Mouse (Mus musculus) hindbrain, postnatal 0 days (tissue): Measurements from ENCODE around the gene Tec. TPM values are rescaled to one million over a fixed set of nuclear protein-coding genes. Genes with fewer than 3 reads are reported as not detected.
"Not testable (repeated sequence)": the region's sequence is repeated elsewhere in the genome, so short reads cannot be mapped to it uniquely, and the experiment has no call there.

Experiments
- ATAC-seq: fragments of 200-750 bp; cut with Nextera tagmentation; 2 replicates; pipeline ENCODE4 v1.8.0; 2017; ENCODE audit warnings: mild to moderate bottlenecking, moderate TSS enrichment, moderate library complexity
- DNase-seq: peaks from one replicate; pipeline ENCODE4 v3.0.0-alpha.2; 2015; ENCODE audit warnings: low spot score
- H3K27ac ChIP-seq: fragments of 300-500 bp; sonication (generic); 2 replicates; pipeline ENCODE4 v1.5.1; 2014; ENCODE audit warnings: mild to moderate bottlenecking
- H3K27me3 ChIP-seq: fragments of 300-500 bp; sonication (generic); 2 replicates; pipeline ENCODE4 v1.6.1; 2014; ENCODE audit warnings: low read length, mixed read lengths; ENCODE audit not compliant: insufficient read depth
- H3K36me3 ChIP-seq: fragments of 300-500 bp; sonication (generic); 2 replicates; pipeline ENCODE4 v1.6.1; 2014; ENCODE audit warnings: low read length, mixed read lengths; ENCODE audit not compliant: insufficient read depth
- H3K4me1 ChIP-seq: fragments of 300-500 bp; sonication (generic); 2 replicates; pipeline ENCODE4 v1.6.1; 2014; ENCODE audit warnings: antibody characterized with exemption, low read length, mixed read lengths; ENCODE audit not compliant: insufficient read depth
- H3K4me2 ChIP-seq: fragments of 300-500 bp; sonication (generic); 2 replicates; pipeline ENCODE4 v1.6.1; 2014; ENCODE audit warnings: low read depth, mild to moderate bottlenecking, low read length, moderate library complexity, mixed read lengths
- H3K4me3 ChIP-seq: fragments of 300-500 bp; sonication (generic); 2 replicates; pipeline ENCODE4 v1.5.1; 2014; ENCODE audit warnings: low read length
- H3K9ac ChIP-seq: fragments of 300-500 bp; sonication (generic); replicated peaks from 2 replicates; pipeline ENCODE4 v1.6.1; 2014; ENCODE audit warnings: mild to moderate bottlenecking, low read length, moderate library complexity, mixed read lengths
- H3K9me3 ChIP-seq: fragments of 300-500 bp; sonication (generic); 2 replicates; pipeline ENCODE4 v1.6.1; 2016; ENCODE audit warnings: low read length, mixed read lengths
- CTCF ChIP-seq: IDR thresholded peaks from 2 replicates; pipeline ENCODE4 v1.5.1; 2016; ENCODE audit warnings: antibody characterized with exemption, control low read depth, low read depth
- WGBS: fragments of 180-500 bp; shearing (Covaris S2); extraction: QIAGEN DNeasy Blood & Tissue Kit; methylation state at CpG from one replicate; pipeline ENCODE4 v1.1.7; 2014; 5-methylcytosine and 5-hydroxymethylcytosine counted together
- polyA plus RNA-seq: library from polyadenylated mRNA; unstranded; fragments of >200 nt; fragmentation: Nextera tagmentation; extraction: Ambion mirVana; gene quantifications from 2 replicates; pipeline ENCODE4 v1.2.1, GENCODE M21; 2015
- total RNA-seq: library from RNA; depleted of rRNA; stranded (reverse); fragments of >200 nt; gene quantifications from 2 replicates; pipeline ENCODE4 v1.2.3, GENCODE M21; 2014

Tec gene
- total and polyA plus RNA-seq, 2 experiments from 2014 or later = 3.0 to 3.6 TPM

DNA sequence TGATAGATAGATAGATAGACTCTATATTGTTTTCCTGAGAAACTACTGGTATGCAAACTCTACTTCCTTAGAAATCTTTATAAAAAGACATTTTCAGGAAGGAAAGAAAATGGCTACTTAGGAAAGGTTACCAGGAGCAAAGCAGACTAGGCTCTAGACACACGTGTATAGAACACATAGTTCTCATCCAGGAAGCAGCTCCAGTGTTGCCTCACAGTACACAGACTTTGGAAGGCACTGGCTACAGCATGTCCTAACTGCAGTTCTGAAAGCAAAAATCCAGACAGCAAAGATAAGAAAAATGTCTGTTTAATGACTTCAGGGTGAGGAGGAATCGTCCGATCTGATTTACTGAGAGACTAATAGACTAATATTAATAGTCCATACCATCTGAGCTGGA lies 41.8 kb downstream of the Tec start:
- H3K27me3 ChIP-seq = no peaks in the 10 kb centered on the region; the same call in 1 of the 2 replicates
- no peak overlapping the region for H3K4me2 ChIP-seq
- DNase-seq = no peak
- no peaks in the 10 kb centered on the region for H3K9me3 ChIP-seq
- no peak overlapping the region for H3K27ac ChIP-seq
- H3K4me1 ChIP-seq = no peaks in the 10 kb centered on the region
- no peak overlapping the region for H3K4me3 ChIP-seq
- no peak for TF ChIP-seq CTCF
- no peaks in the 10 kb centered on the region for H3K36me3 ChIP-seq
- WGBS = 86% methylated on average over 3 of the region's 3 CpGs
- no peak for ATAC-seq
- no peak overlapping the region for H3K9ac ChIP-seq

GRCm38 (mm10) chr5:72820651-72821050 lies 47.6 kb downstream of the Tec start:
- no peak for TF ChIP-seq CTCF
- no peak overlapping the region for H3K4me2 ChIP-seq

DNA sequence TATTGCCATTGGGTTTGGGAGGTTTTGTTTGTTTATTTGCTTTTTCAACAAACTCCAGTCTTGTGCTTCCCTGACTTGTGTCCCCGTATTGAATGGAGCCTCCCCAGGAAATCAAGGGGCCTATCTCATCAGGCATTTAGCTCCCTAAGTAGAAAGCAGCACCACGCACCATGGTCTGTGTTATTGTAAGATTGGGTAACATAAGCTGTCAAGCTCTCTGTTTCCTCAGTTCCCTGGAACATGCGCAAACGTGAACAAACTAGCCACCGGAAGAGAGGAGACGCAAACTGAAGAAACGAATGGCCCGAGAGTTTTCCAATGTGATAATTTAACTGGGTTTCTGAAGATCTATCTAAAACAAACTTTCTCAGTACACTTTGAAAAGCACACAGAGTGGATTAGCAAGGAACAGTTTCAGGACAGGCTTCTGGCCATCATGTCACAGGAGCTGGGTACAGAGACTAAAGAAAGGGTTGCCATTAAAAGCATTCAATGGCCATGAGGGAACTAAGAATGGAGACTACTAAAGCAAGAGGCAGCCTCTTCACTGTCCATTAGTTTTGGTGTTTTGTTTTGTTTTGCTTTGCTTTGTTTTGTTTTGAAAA lies 48.1 kb downstream of the Tec start:
- Histone ChIP-seq H3K9ac (no peak overlapping the region), H3K4me2 (no peak overlapping the region), H3K27me3 (no peaks in the 10 kb centered on the region), H3K4me1 (peaks cover 8% of the 10 kb centered on the region; the same call in 1 of the 2 replicates), H3K9me3 (no peaks in the 10 kb centered on the region), H3K4me3 (no peak overlapping the region), H3K36me3 (no peaks in the 10 kb centered on the region), H3K27ac (no peak overlapping the region)
- no peak for DNase-seq
- no peak for ATAC-seq
- TF ChIP-seq CTCF = no peak
- WGBS = 90% methylated on average over 8 of the region's 8 CpGs

More at GRCm38 (mm10) chr5:72820651-72821050, 47.6 kb downstream of the Tec start:
- no peak overlapping the region for H3K4me3 ChIP-seq
- H3K36me3 ChIP-seq = no peaks in the 10 kb centered on the region
- no peak overlapping the region for H3K27ac ChIP-seq
- no peaks in the 10 kb centered on the region for H3K9me3 ChIP-seq
- no peaks in the 10 kb centered on the region for H3K27me3 ChIP-seq
- peaks cover 8% of the 10 kb centered on the region; the same call in 1 of the 2 replicates for H3K4me1 ChIP-seq
- ATAC-seq (no peak), DNase-seq (no peak)
- H3K9ac ChIP-seq = no peak overlapping the region
- WGBS = 72% methylated on average over 3 of the region's 3 CpGs

GRCm38 (mm10) chr5:72818513-72819180 lies 49.6 kb downstream of the Tec start:
- Histone ChIP-seq H3K27me3 (no peaks in the 10 kb centered on the region), H3K9ac (no peak overlapping the region), H3K27ac (no peak overlapping the region), H3K36me3 (no peaks in the 10 kb centered on the region), H3K4me2 (no peak overlapping the region), H3K9me3 (no peaks in the 10 kb centered on the region), H3K4me3 (no peak overlapping the region), H3K4me1 (peaks cover 8% of the 10 kb centered on the region; the same call in 1 of the 2 replicates)
- WGBS = 79% methylated on average over 5 of the region's 5 CpGs
- DNase-seq = no peak
- no peak for ATAC-seq
- TF ChIP-seq CTCF = no peak

DNA sequence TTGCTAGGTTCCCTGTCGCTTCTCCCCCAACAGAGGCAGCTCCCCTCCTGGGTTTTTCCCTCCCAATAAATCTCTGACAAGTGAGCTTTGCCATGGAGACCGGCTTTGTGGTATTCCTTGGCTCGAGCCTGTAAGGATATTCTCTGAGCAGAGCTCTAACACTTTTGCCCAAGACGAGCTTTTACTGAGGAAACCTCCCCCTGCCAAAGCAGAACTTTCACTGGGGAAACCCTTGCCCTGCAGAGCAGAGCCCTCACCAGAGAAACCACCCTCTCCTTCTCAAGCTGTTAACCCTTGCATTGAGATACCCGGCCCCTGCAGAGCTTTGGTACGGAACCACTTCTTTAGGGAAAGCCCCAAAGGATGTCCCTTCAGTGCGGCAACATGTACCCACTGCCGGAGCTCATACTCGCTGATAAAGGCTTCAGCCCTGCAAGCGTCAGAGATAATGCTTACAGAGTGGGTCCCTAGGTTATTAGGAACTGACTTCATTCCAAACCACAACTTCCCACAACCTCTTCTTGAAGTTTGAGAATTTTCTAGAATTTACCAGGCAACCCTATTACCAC lies 50.7 kb downstream of the Tec start:
- no peak overlapping the region; the same call in 1 of the 2 replicates for H3K27ac ChIP-seq
- 17% methylated on average over 10 of the region's 10 CpGs for WGBS
- H3K36me3 ChIP-seq = no peaks in the 10 kb centered on the region
- no peaks in the 10 kb centered on the region for H3K27me3 ChIP-seq
- H3K4me3 ChIP-seq = no peak overlapping the region
- peaks cover 8% of the 10 kb centered on the region; the same call in 1 of the 2 replicates for H3K4me1 ChIP-seq
- TF ChIP-seq CTCF = no peak
- DNase-seq = peak; percentile 70
- H3K4me2 ChIP-seq = peak overlapping the region; percentile 36
- peak; percentile 70 for ATAC-seq
- H3K9ac ChIP-seq = no peak overlapping the region
- H3K9me3 ChIP-seq = no peaks in the 10 kb centered on the region

DNA sequence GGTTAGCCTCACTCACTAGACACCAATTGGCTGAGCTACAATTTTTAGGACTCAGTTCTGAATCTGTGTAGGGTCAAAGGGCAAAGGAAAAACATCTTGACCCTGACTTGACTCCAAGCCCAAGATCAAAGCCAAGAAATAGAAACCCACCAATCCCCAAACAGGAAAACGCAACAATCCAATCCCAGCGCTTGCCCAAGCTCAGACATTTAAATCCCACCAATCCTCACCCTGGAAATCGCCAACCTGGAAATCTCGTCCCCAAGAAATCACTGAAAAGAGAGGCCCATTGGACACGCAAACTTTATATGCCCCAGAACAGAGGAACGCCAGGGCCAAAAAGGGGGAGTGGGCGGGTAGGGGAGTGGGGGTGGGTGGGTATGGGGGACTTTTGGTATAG lies 51.3 kb downstream of the Tec start:
- ATAC-seq = peak; percentile 56; the same call in 1 of the 2 replicates
- H3K4me3 ChIP-seq, H3K9ac ChIP-seq, H3K36me3 ChIP-seq, H3K27me3 ChIP-seq, H3K4me1 ChIP-seq, H3K9me3 ChIP-seq, H3K27ac ChIP-seq: not testable (repeated sequence)
- peak; percentile 51 for DNase-seq
- H3K4me2 ChIP-seq = peak overlapping the region; percentile 36
- WGBS = 45% methylated on average over 7 of the region's 7 CpGs

- ATAC-seq = no peak
- WGBS = 27% methylated on average over 2 of the region's 2 CpGs
Measured at GRCm38 (mm10) chr5:72816491-72816890, 51.8 kb downstream of the Tec start.

More at GRCm38 (mm10) chr5:72816491-72816890, 51.8 kb downstream of the Tec start:
- H3K36me3 ChIP-seq = no peaks in the 10 kb centered on the region
- H3K27ac ChIP-seq = no peak overlapping the region
- no peaks in the 10 kb centered on the region for H3K27me3 ChIP-seq
- peaks cover 8% of the 10 kb centered on the region; the same call in 1 of the 2 replicates for H3K4me1 ChIP-seq
- no peak for TF ChIP-seq CTCF
- H3K4me3 ChIP-seq = no peak overlapping the region
- H3K4me2 ChIP-seq = peak overlapping the region; percentile 36
- no peak overlapping the region for H3K9ac ChIP-seq
- no peak for DNase-seq
- no peaks in the 10 kb centered on the region for H3K9me3 ChIP-seq
